Mouse (Mus musculus) naive thymus-derived CD4-positive, alpha-beta T cell, adult 2 months (primary cell): ENCODE measurements around the gene Gtf2h4.

Experiments used
- DNase-seq: peaks from one replicate; pipeline ENCODE4 v3.0.0-alpha.2; 2011; ENCODE audit warnings: low read depth

Gene Gtf2h4

DNA sequence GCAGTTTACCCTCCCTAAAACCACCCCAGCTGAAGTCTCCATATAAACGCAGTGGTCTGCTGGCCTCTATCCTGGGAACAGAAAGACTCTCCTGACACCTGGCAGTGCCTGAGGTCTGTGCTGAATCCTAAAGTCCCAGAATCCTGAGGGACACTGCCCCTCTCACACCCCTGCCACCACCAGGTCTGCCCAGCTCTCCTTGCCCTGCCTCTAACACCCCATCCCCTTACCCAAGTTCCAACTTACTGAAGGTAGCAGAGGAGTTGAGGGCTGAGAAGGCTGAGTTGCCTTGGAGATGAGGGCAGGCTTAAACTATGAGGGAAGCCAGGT lies 23.9 kb upstream of the Gtf2h4 start:
- DNase-seq, result no peak

DNA sequence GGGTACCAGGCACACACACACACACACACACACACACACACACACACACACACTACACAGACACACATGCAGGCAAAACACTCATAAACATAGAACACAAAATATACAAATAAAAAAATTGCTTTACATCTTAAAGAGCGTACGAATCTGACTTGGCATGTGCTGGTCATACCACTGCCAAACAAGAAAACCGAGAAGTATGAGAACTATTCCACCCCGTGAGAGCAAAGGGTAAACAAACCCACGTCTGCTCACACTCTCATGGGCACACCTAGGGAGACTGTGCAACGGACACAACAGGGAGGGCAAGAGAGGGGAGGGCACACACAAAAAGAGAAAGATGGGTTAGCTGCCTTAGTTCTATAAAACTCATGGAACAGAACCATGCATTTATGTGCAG lies 23.2 kb upstream of the Gtf2h4 start:
- no peak for DNase-seq

DNA sequence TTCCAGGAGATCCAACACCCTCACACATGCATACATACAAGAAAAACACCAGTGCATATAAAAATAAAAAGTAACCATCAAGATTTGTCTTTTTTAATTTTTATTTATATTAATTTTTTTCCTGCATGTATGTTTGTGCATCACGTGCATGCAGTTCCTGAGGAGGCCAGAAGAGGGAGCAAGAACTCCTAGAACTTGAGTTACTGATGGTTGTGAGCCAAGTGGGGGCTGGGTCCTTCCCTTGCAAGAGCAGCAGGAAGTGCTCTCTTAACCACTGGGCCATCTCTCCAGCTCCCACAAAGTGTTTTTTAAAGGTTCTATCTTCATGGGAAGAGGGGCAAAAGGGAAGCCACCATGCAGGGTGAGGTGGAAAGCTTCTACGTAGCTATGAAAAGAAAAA lies 21.8 kb upstream of the Gtf2h4 start:
- peak; percentile 67 for DNase-seq

GRCm38 (mm10) chr17:35693906-35694305 lies 20.4 kb upstream of the Gtf2h4 start:
- DNase-seq, result no peak

DNA sequence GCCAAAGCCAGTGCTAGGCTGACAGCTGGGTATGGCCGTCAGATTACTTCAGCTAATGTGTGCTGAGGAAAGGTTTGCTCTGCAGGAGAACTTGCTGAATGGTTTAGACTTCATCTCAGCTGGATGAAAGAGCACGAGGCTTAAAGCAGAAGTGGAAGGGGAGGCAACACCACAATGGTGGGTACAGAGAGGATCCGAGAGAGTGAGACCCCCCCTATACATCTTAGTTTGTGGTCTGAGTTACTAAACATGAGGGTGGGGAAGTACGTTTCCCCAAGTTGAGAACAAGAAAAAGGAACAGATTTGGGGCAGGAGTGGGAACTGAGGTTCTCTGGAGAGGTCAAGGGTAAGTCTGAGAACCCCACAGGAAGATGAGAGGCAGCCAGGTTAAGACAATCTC lies 18.8 kb upstream of the Gtf2h4 start:
- no peak for DNase-seq

- DNase-seq, result no peak
Observed at GRCm38 (mm10) chr17:35691811-35692210, 18.3 kb upstream of the Gtf2h4 start.

DNA sequence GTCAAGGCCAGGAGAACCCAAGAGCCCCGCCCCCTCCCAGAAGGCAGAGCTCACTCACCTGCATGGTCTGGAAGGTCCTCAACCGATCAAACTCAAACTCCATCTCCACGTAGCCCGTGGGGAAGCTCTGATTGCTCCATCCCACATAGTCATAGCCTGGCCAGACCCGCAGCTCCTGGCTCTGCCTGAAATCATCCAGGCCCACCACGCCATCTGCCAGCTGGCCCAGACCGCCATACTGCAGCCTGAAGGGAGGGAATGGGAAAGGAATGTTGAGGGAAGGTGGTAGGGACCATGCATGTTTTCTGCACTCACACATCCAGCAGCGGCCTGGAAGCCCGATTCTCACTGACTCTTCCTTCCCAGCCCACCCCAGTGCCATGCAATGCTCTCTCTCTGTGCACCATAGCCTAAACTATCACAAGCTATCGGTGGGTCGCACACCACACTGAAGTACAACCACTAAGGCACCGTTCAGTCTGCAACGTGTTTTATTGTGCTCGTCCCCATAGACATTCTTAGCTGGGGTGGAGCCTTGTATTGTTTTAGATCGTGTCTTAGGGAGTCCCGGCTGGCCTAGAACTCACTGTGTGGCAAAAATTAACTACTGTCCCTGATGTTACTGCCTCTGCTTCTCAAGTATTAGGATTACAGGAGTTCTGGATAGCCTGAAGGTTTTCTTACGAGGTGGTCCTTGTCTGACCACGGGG lies 16.6 kb upstream of the Gtf2h4 start:
- DNase-seq, result no peak

DNA sequence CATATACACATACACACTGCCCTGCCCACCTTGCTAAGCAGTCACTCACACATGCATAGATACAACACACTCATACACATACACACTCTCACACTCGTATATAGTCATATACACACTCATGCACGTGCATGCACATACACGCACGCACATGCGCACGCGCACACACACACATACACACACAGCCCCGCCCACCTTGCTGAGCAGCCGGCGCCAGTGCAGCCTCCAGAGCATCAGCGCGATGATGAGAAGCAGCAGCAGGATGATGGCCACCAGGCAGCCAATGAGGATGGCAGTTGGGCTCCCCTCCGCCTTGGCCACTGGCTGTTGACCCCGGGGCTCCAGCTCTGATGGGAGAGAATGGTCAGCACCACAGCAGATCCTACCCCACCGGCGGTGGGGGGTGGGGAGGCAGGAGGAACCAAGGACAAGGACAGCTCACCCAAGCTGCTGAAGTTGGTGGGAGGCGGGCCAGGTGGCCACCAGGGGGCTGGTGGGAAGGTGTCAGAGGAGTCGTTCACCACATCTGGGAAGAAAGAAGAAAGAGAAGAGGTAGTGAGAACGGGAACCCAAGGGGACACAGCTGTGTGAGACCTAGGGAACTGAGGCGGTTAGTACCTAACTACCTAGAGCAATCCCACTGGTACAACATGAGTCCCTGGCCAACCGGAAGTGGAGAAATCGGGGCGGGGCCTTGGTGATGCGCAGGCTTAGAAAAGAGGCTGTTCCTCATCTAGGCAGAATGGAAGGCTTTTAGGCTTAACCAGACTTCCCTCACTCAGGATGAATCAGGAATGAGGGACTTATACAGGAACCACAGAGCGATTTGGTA lies 15.0 kb upstream of the Gtf2h4 start:
- DNase-seq, result no peak

GRCm38 (mm10) chr17:35685061-35685460 lies 11.5 kb upstream of the Gtf2h4 start:
- no peak for DNase-seq

DNA sequence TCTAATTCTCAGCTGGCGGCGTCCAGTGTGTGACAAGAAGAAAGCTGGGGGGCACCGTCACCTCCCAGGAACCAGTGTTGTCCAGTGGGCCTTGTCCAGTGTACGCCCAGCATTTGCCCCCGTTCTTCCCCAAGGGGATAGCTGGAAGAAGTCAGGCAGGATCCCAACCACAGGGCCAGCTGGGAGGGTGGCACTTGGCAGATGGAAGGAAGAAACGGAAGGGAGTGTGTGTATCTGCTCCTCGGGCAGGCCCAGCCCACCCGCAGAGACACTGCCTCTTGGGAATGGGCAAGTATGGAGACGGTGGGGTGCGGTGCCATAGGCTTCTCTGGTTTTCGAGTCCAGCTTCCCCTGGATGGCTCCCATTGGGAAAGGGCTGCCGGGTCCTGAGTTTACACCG lies 8.4 kb upstream of the Gtf2h4 start:
- DNase-seq, result no peak

DNA sequence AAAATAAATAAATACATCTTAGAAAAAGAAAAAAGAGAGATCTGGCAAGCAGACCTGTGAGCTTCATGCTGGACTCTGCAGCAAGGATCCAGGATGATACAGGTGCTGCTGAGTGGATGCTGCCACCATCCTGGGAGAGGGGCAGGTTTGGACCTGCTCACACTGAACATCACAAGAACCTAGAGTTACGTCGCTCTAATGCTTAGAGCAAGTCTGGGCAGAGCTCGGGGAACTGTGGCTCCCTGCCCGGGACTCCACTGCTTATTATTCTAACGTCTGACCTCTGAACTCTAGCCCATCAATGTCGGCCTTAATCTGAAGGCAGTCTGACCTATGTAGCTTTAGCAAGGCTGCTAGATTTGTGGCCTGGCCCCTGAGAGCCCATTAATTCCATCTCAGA lies 7.1 kb upstream of the Gtf2h4 start:
- no peak for DNase-seq

- no peak for DNase-seq
Observed at GRCm38 (mm10) chr17:35672527-35672926, 1.0 kb downstream of the Gtf2h4 start.

DNA sequence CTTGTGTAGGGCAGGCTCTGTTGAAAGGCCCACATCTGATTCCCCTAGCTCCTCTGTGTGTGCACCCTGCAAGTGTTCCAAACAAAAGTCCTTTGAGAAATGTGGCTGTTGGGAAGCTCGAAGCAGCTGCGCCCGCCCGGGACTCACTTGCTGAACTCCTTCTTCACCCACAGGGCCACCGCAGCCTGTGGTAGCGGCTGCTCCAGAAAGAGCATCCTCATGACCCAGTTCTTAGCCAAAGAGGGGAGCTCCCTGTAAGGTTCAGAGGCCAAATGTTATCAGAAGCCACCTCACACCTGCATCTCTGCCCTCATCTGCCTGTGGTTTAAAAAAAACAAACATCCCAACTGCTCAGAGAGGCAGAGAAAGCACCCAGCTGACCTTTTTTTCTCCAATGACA lies 1.7 kb downstream of the Gtf2h4 start:
- DNase-seq, result no peak

GRCm38 (mm10) chr17:35669731-35670130 lies 3.8 kb downstream of the Gtf2h4 start:
- DNase-seq, result no peak

- peak; percentile 99 for DNase-seq
Observed at GRCm38 (mm10) chr17:35667334-35668065, 6.0 kb downstream of the Gtf2h4 start, which contains the start of gene Vars2. Gene Vars2, minus strand, starts transcription at chr17:35667592.

DNA sequence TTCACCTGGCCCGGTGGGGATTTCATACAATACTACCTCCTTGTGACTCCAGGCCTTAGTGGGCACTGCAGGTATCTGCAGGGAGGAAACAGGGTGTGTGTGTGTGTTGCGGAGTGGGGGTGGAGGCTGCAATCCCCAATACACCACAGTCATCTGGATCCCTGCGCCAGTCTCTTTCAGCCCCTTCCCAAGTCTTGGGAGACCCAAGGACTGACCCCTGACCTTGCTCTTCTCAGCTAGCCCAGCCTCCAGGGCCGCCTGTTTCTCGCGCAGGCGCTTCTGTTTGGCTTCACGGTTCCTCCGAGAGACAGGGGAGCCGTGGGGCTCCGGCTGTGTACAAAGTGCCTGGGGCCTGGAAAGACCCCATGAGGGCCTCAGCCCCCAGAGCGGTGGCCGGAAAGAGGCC lies 6.7 kb downstream of the Gtf2h4 start:
- no peak for DNase-seq

- DNase-seq, result peak; percentile 42
Observed at GRCm38 (mm10) chr17:35665957-35666515, 7.5 kb downstream of the Gtf2h4 start.

DNA sequence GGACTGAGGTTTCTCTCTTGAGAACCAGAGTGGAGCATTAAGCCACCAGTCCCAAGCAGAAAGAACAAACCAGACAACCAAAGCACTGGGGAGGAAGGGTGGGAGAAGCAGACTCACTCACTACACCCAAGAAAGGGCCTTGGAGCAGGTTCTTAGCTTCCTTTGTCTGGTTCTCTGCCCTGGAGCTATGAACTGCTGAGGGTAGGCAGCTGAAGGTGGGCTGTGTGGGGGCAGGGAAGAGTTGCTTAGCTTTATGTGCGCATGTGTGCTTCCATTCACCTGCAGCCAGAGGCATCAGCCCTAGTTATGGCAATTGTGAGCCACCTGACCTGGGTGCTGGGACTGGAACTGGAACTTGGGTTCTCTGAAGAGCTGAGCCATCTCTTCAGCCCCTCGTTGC lies 20.5 kb downstream of the Gtf2h4 start:
- no peak for DNase-seq

DNA sequence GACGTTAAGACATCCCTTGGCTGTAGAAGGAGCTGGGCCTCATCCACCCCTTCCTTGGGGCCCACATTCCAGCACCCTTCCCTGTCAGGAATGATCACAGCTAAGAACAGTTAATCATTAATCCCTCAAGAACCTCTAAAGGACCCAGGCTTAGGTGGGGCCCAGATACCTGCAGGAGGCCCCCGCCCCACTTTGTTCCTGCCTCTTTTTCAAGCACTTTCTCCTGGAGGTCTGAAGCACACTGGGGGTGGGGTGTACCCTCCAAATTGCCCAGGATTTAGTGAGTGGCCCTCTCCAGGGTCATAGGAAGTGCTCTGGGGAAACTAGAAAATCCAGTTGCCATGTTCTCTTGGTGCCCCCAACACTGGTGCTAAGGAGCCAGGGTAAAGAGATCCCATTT lies 24.1 kb downstream of the Gtf2h4 start:
- no peak for DNase-seq

DNA sequence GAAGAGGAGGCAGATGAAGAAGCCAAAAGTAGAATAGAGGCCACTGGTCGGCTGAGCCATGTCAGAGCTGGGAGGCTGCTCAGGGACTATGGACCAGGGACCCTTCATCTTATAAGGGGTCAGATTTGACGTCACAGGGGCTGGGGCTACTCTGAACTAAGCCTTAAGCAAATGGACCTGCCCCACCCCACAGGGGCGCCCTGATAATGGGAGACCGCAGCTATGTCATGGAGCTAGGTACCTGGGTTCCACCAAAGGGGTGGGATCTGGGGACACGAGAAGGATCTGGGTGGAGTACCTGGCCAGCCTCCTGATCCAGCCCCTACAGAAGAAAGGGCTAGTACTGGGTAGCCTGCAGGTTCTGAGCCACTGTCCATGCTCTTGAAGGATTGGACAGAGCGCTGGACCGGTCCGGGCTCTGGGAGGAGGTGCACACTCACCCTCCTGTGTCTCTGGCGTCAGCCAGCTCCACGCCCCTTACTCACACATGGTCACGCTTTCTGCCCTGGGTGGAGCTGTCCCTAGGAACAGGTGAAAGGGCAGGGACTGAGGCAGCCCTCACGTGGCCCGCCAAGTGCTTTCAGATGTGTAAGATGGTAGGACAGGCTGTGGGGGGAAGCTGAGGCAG lies 29.8 kb downstream of the Gtf2h4 start, which contains the start of gene Mucl3:
Mucl3 (minus strand) TSS at position 87 of the 628 bp plus-strand sequence.
- no peak for DNase-seq

GRCm38 (mm10) chr17:35639352-35639751 lies 34.2 kb downstream of the Gtf2h4 start:
- DNase-seq, result no peak
